Mouse (Mus musculus) heart, postnatal 0 days (tissue): Measurements from ENCODE around the gene Ago4.

Experiments used
- CTCF ChIP-seq: IDR thresholded peaks from 2 replicates; pipeline ENCODE4 v1.5.1; 2016; ENCODE audit warnings: antibody characterized with exemption, control low read depth, low read depth
- EP300 ChIP-seq: IDR thresholded peaks from 2 replicates; pipeline ENCODE4 v1.6.1; 2016; ENCODE audit warnings: antibody characterized with exemption, low read depth

DNA sequence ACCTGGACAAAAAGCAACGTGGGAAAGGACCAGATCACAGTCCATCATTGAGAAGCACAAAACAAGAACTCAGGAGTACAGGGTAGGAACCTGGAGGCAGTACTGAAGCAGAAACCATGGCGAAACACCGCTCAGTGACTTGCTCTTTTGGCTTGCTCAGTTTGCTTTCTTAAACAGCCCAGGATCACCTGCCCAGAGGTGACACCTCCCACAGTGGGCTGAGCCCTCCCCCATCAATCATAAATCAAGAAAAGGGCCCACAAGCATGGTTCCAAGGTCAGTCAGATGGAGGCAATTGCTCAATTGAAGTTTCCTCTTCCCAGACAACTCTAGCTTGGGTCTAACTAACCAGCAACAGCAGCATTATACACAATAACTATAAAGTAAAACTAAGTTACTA is 49.4 kb downstream of the Ago4 start:
- no peak for TF ChIP-seq EP300
- no peak for TF ChIP-seq CTCF
